Mouse (Mus musculus): ENCODE measurements at regions not wholly inside any gene's neighbourhood (a gene's known extent, or its start where the extent isn't known, plus 50 kb on each side); places are given as distances from the start of the nearest gene placed in this dataset.

- TF ChIP-seq CTCF (IDR thresholded peaks at IDR 0.05; ENCODE audit: extremely low read depth, insufficient read depth, low read length) (no peak), POLR2A (IDR thresholded peaks at IDR 0.05; ENCODE audit: extremely low read depth, insufficient read depth, low read length) (no peak)
Measured at GRCm38 (mm10) chr14:101323361-101323760, 123.2 kb upstream of the Prr30 start.
